Comparison of ENCODE assay signal across 10 mouse cellular contexts in the genomic region with DNA sequence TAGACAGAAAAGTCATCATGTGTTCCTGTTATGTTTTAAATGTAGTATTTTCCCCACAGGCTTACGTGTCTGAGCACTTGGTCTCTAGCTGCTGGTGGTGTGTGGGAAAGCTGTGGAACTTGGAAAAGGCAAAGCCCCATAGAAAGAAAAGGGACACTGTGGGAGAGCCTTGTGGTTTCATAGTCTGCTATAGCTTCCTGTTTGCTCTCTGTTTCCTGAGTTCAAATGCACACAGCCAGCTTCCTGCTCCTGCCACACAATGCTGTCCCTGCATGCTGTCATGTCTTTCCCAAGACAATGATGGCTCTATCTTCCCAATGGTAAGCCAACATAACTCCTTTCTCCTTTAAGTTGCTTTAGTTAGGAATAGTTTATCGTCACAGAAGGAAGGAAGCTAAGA.
A peak's percentile ranks its signal among the peaks of the same experiment; 100 is the strongest.
DNase-seq lines count a peak whose midpoint lies in the region.
"Had no signal": no experiment of that assay in that cellular context is flagged by ENCODE, and none has a peak within 500 bp of the region (broad histone marks: within the 10 kb centered on the region; RNA-seq: fewer than 3 reads in every experiment).

No protein-coding gene starts in this region.

- intact Hi-C loops in gastrocnemius, postnatal 14 days (cut with DNase I; ENCODE audit: low total_unique reads), result no loop called here

- peak; percentile 51 for DNase-seq in 416B (ENCODE audit: low read depth)
- peak; percentile 61 for DNase-seq in CD4-positive, CD25-positive, alpha-beta regulatory T cell, adult 2 months (ENCODE audit: low read depth, low spot score)
- peak; percentile 51 for DNase-seq in induced T-regulatory cell, adult 2 months (ENCODE audit: low read depth)
- DNase-seq in thymus, postnatal 0 days (ENCODE audit: low spot score), result peak; percentile 61
- no peak for DNase-seq in gastrocnemius, postnatal 14 days
- DNase-seq in cerebellum, adult 9-10 months, result no peak
- DNase-seq in right cerebral cortex, postnatal 4 days, result no peak
- DNase-seq: cerebellum, adult 11-12 months; heart, adult 2 months; kidney, adult 9 months had no signal

Comparison
In these comparisons a context has a peak if more than half of its experiments do, and no peak if none do; other contexts are left out.
1. DNase-seq: peak in 416B (single experiment), CD4-positive, CD25-positive, alpha-beta regulatory T cell, adult 2 months (single experiment), induced T-regulatory cell, adult 2 months (single experiment) and thymus, postnatal 0 days (single experiment); none in gastrocnemius, postnatal 14 days (single experiment), cerebellum, adult 9-10 months (single experiment) and right cerebral cortex, postnatal 4 days (single experiment).